Mouse (Mus musculus) hindbrain, embryonic 16.5 days (tissue): ENCODE measurements around the gene Rragc. TPM values are rescaled to one million over a fixed set of nuclear protein-coding genes. Genes with fewer than 3 reads are reported as not detected.
"Not testable (repeated sequence)": the region's sequence is repeated elsewhere in the genome, so short reads cannot be mapped to it uniquely, and the experiment has no call there.

ENCODE experiments used
- ATAC-seq: fragments of 200-750 bp; cut with Nextera tagmentation; 2 replicates; pipeline ENCODE4 v1.8.0; 2017; ENCODE audit warnings: moderate TSS enrichment, moderate library complexity
- H3K27ac ChIP-seq: fragments of 300-500 bp; sonication (generic); 2 replicates; pipeline ENCODE4 v1.5.1; 2014; ENCODE audit warnings: low read depth, mild to moderate bottlenecking, control low read depth, low read length, moderate library complexity
- H3K27me3 ChIP-seq: fragments of 300-500 bp; sonication (generic); replicated peaks from 2 replicates; pipeline ENCODE4 v1.6.1; 2014; ENCODE audit warnings: low read length; ENCODE audit not compliant: control insufficient read depth, insufficient read depth
- H3K36me3 ChIP-seq: fragments of 300-500 bp; sonication (generic); 2 replicates; pipeline ENCODE4 v1.6.1; 2014; ENCODE audit warnings: mild to moderate bottlenecking, low read length, moderate library complexity, mixed read lengths; ENCODE audit not compliant: control insufficient read depth, insufficient read depth
- H3K4me1 ChIP-seq: fragments of 300-500 bp; sonication (generic); 2 replicates; pipeline ENCODE4 v1.6.1; 2014; ENCODE audit warnings: low read depth, low read length; ENCODE audit not compliant: control insufficient read depth, insufficient read depth
- H3K4me2 ChIP-seq: fragments of 300-500 bp; sonication (generic); 2 replicates; pipeline ENCODE4 v1.6.1; 2014; ENCODE audit warnings: mild to moderate bottlenecking, low read length, control low read depth, moderate library complexity
- H3K4me3 ChIP-seq: fragments of 300-500 bp; sonication (generic); 2 replicates; pipeline ENCODE4 v1.5.1; 2014; ENCODE audit warnings: mild to moderate bottlenecking, low read length, control low read depth, moderate library complexity
- H3K9ac ChIP-seq: fragments of 300-500 bp; sonication (generic); 2 replicates; pipeline ENCODE4 v1.6.1; 2014; ENCODE audit warnings: low read depth, mild to moderate bottlenecking, control low read depth, low read length, moderate library complexity
- H3K9me3 ChIP-seq: fragments of 300-500 bp; sonication (generic); 2 replicates; pipeline ENCODE4 v1.6.1; 2014; ENCODE audit warnings: mild to moderate bottlenecking, low read length, moderate library complexity; ENCODE audit not compliant: control insufficient read depth
- WGBS: fragments of 180-500 bp; shearing (Covaris S2); extraction: QIAGEN DNeasy Blood & Tissue Kit; methylation state at CpG from one replicate; pipeline ENCODE4 v1.1.7; 2014; 5-methylcytosine and 5-hydroxymethylcytosine counted together
- polyA plus RNA-seq: library from polyadenylated mRNA; unstranded; fragments of >200 nt; fragmentation: Nextera tagmentation; extraction: Ambion mirVana; gene quantifications from 2 replicates; pipeline ENCODE4 v1.2.1, GENCODE M21; 2015

Gene Rragc
- polyA plus RNA-seq, 1 experiment from 2014 or later = 42.5 TPM

DNA sequence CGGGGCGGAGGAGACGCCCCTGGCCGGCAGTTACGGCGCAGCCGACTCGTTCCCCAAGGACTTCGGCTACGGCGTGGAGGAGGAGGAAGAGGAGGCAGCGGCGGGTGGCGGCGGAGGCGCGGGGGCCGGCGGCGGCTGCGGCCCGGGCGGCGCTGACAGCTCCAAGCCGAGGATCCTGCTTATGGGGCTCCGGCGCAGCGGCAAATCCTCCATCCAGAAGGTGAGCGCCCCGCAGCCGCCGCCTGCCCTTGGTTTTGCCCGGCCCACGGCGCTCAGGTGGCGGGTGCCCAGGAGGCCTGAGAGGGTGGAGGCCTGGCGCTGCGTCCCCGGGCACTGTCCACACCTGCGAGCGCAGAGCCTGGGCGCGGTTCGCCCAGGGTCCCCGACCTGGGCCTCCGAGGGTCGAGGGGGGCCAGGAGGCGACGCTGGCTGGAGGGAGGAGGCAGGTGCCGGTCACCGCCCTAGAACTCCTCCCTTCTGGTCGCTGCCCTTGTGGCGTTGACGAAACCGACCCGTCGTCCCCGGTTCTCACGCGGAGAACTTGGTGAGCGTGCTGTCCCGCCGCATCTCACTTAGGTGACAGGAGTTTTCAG is 398 bp downstream of the Rragc start, which contains the start of gene 4930535I16Rik:
Gene 4930535I16Rik, minus strand, starts transcription at position 475 of the 593 bp plus-strand sequence.
- Histone ChIP-seq H3K4me2 (peak within 1 kb of the TSS; percentile 81), H3K36me3 (peaks cover 9% of the 10 kb centered on the region), H3K9ac (peak within 1 kb of the TSS; percentile 98), H3K27me3 (no peaks in the 10 kb centered on the region), H3K27ac (peak within 1 kb of the TSS; percentile 86), H3K4me1 (peaks cover 26% of the 10 kb centered on the region), H3K9me3 (no peaks in the 10 kb centered on the region), H3K4me3 (peak within 1 kb of the TSS; percentile 99)
- 0% methylated on average over 47 of the region's 63 CpGs for WGBS
- ATAC-seq = peak; percentile 65

DNA sequence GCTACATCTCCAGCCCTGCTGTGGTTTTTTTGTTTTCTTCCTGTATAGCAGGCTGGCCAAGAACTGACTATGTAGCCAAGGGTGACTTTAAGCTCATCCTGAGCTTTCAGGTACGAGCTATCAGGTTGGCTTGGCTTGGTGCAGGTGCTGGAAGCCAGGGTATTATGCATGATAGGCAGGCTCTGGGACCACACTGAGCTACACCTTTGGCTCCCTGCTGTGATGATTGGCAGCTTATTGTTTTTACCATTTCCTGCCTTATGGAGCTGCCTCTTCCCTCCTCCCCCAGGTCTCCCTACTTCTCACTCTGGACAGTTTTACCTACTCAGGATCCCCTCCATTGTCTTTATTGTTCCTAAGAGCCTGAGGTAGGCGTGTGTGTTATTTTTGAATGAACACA is 1.6 kb downstream of the Rragc start:
- Histone ChIP-seq H3K4me3 (peak overlapping the region; percentile 2; the same call in 1 of the 2 replicates), H3K9ac (peak overlapping the region; percentile 28; the same call in 1 of the 2 replicates), H3K4me1 (peaks cover 26% of the 10 kb centered on the region), H3K36me3 (peaks cover 19% of the 10 kb centered on the region), H3K4me2 (peak overlapping the region; percentile 81), H3K9me3 (no peaks in the 10 kb centered on the region), H3K27ac (no peak overlapping the region), H3K27me3 (no peaks in the 10 kb centered on the region)
- 52% methylated on average over 2 of the region's 2 CpGs for WGBS
- ATAC-seq = no peak

DNA sequence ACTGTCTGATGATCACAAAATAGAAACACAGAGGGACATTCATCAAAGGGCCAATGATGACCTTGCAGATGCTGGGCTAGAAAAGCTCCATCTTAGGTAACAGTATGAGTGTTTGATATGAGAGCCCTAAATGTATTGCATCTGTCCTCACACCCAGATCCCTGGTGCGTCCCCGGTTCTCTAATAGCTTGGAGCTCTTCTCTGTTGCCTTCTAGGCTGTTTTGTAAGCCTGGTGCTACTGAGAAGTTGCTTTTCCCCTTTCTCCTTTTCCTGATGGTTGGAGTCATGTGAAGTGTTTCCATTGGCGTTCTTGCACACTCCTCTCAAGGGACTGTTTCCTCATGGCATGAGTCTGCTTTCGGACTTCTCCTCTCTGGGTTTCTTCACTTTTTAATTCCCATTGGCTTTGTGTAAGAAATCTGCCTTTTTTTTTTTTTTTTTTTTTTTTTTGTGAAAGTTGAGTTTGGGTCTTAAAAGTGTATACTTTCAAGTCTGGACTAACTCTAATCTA is 3.9 kb downstream of the Rragc start:
- Histone ChIP-seq H3K27me3 (no peaks in the 10 kb centered on the region), H3K36me3 (peaks cover 23% of the 10 kb centered on the region), H3K4me3 (no peak overlapping the region), H3K4me1 (peaks cover 16% of the 10 kb centered on the region), H3K4me2 (no peak overlapping the region), H3K9me3 (no peaks in the 10 kb centered on the region), H3K9ac (no peak overlapping the region), H3K27ac (no peak overlapping the region)
- WGBS = 91% methylated on average over 4 of the region's 4 CpGs
- no peak for ATAC-seq

DNA sequence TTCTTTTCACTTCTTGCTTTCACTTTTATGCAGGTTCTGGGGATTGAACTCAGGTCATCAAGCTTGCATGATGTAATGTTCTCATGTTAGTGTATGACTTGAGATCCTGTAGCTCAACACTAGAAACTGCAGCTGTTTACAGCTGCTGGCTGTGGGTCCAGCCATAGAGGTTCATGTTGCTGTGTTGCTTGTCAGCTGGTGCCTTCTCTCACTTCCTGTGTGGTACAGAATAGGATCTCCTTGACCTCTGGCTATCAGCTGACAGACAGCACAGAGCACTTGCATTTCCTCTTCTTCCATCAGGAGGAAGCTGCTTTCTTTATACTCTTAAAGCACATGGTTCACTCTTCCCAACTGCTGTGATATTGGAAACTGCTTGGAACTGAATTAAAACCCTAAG is 10.7 kb downstream of the Rragc start:
- Histone ChIP-seq H3K27ac (no peak overlapping the region), H3K27me3 (no peaks in the 10 kb centered on the region), H3K36me3 (peaks cover 32% of the 10 kb centered on the region), H3K9me3 (no peaks in the 10 kb centered on the region), H3K9ac (no peak overlapping the region), H3K4me3 (no peak overlapping the region), H3K4me2 (no peak overlapping the region), H3K4me1 (no peaks in the 10 kb centered on the region)
- no peak for ATAC-seq

DNA sequence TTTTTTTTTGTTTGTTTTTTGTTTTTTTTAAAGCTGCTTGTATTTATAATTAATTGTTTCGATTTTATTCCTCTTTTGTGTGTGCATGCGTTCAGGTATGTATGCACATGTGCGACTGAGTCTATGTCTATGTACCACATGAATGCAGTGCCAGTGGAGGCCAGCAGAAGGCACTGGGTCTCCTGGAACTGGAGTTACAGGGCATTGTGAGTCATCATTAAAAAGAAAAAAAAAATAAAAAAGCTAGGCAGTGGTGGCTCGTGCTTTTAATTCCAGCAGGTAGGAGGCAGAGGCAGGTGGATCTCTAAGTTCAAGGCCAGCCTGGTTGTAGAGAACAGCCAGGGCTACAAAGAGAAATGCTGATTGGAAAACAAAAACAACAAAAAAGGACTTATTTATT is 12.7 kb downstream of the Rragc start:
- no peaks in the 10 kb centered on the region for H3K4me1 ChIP-seq
- no peaks in the 10 kb centered on the region for H3K9me3 ChIP-seq
- H3K4me2 ChIP-seq = no peak overlapping the region
- WGBS = 96% methylated on average over 4 of the region's 4 CpGs
- H3K9ac ChIP-seq = no peak overlapping the region
- H3K27me3 ChIP-seq = no peaks in the 10 kb centered on the region
- no peak overlapping the region for H3K27ac ChIP-seq
- no peak for ATAC-seq
- no peak overlapping the region for H3K4me3 ChIP-seq
- peaks cover 25% of the 10 kb centered on the region for H3K36me3 ChIP-seq

DNA sequence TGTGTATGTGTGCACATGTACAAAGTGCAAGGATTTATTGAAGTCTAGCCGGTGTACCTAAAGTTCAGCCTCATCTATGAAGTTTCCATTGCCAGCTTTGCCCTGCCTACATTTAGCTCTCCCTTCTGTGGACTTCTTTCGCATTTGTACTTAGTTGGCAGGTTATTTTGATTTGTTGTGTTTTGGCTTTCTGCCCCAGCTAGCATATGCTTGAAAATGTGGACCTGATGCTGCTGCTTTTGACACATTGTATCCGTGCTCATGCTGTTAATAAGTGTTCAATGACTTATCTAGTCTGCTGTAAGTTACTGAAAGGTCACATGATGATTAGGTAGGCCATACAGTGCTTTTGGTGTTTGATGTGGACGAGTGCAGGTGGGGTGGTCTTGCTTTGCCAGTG is 17.1 kb downstream of the Rragc start:
- Histone ChIP-seq H3K9me3 (no peaks in the 10 kb centered on the region), H3K4me1 (no peaks in the 10 kb centered on the region), H3K27me3 (no peaks in the 10 kb centered on the region), H3K36me3 (peaks cover 30% of the 10 kb centered on the region), H3K27ac (no peak overlapping the region), H3K4me3 (no peak overlapping the region), H3K4me2 (no peak overlapping the region), H3K9ac (no peak overlapping the region)
- no peak for ATAC-seq
- 94% methylated on average over 4 of the region's 4 CpGs for WGBS

DNA sequence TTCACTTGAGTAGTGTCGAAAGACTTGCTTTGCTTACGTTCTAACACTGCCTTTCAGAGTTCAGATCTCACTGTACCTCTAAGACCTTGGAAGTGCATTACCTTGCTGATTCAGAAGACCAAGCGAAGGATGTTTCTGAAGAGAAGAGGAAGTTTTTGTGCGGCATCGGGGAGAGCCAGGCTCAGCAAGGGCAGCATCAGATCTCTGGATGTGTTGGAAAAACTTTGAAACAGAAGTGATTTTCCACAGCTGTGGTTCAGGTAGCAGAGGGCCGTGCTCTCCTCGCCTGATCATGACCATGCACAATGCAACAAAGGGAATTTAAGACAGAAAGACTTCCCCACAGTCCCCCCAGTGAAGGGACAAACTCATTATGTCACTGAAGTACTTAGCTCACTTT is 18.8 kb downstream of the Rragc start:
- Histone ChIP-seq H3K27me3 (no peaks in the 10 kb centered on the region), H3K9me3 (no peaks in the 10 kb centered on the region), H3K36me3 (peaks cover 24% of the 10 kb centered on the region), H3K9ac (no peak overlapping the region), H3K4me1 (no peaks in the 10 kb centered on the region), H3K4me3 (no peak overlapping the region), H3K4me2 (no peak overlapping the region), H3K27ac (no peak overlapping the region)
- no peak for ATAC-seq
- WGBS = 94% methylated on average over 7 of the region's 7 CpGs

DNA sequence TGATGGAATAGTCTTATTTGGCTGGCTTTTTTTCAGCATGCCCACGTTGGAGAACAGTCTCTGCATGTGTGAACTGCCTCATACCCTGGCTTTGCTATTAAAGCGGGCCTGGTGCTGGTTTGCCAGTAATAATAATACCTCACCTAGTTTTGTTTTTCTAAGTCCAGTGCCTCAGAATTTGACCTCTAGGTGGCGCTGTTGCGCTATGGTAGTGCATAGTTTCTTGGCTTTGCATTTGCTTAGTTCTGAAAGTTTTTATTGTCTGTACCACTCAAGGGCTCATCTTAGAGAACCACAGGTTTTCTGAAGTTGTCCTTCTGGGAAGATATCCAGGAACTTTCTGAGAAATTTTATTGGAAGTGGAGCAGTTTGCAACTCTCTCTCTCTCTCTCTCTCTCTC is 22.6 kb downstream of the Rragc start:
- ATAC-seq = no peak
- Histone ChIP-seq H3K27me3 (no peaks in the 10 kb centered on the region; the same call in 1 of the 2 replicates), H3K36me3 (peaks cover 21% of the 10 kb centered on the region), H3K27ac (no peak overlapping the region), H3K4me2 (no peak overlapping the region), H3K9ac (no peak overlapping the region), H3K4me3 (no peak overlapping the region), H3K4me1 (no peaks in the 10 kb centered on the region), H3K9me3 (no peaks in the 10 kb centered on the region)
- WGBS = 4% methylated on average over 4 of the region's 4 CpGs

DNA sequence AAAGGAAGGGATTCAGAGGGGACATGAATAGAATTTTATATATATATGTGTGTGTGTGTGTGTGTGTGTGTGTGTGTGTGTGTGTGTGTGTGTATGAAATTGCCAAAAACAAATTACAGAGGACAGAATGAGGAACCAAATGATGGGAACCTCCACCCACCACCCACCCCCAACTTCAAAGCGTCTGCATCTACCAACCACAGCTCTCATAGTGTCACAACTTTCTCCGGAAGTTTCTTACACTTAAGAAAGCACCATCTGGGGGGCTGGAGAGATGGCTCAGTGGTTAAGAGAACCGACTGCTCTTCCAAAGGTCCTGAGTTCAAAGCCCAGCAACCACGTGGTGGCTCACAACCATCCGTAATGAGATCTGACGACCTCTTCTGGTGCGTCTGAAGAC is 23.6 kb downstream of the Rragc start:
- not testable (repeated sequence) for ATAC-seq, H3K4me3 ChIP-seq, H3K27me3 ChIP-seq, H3K9ac ChIP-seq, H3K4me2 ChIP-seq, H3K9me3 ChIP-seq, H3K4me1 ChIP-seq, H3K27ac ChIP-seq
- H3K36me3 ChIP-seq = peaks cover 14% of the 10 kb centered on the region
- WGBS = 81% methylated on average over 7 of the region's 7 CpGs
